Mouse (Mus musculus): ENCODE measurements around the gene Coq4.

Coq4 gene

DNA sequence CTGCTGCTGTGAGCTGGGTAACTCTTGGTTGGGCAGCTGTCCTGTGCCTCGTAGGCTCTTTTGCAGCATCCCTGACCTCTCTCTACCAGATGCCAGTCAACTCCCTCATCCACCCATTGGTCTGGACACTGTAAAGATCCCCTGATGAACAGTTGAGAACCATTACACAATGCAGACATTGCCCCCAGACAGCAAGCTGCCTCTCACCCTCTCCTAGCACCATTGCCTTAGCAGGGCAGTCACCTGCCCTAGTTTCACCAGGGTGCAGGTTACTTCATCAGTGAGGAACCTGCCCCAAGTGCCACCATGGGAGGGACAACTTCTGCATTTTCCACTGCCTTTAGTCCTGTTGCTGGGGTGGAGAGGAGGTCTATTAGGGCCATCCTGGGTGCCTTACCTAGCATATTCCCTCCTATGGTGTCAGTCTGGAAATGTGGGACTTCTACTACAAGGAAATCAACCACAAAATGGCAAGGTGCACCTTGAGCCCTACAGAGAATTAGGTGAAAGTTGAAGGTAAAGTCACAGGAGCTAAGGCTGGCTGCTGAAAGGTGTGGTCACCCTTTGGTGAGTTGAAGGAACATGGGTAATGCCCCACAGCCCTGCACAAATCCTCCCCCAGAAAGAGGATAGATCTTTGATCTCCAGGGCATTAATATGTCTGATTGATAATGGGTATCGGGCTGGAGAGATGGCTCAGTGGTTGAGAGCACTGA, 5.6 kb downstream of the Coq4 start:
- in situ Hi-C loops (cut with MseI, MboI): no loop called here

DNA sequence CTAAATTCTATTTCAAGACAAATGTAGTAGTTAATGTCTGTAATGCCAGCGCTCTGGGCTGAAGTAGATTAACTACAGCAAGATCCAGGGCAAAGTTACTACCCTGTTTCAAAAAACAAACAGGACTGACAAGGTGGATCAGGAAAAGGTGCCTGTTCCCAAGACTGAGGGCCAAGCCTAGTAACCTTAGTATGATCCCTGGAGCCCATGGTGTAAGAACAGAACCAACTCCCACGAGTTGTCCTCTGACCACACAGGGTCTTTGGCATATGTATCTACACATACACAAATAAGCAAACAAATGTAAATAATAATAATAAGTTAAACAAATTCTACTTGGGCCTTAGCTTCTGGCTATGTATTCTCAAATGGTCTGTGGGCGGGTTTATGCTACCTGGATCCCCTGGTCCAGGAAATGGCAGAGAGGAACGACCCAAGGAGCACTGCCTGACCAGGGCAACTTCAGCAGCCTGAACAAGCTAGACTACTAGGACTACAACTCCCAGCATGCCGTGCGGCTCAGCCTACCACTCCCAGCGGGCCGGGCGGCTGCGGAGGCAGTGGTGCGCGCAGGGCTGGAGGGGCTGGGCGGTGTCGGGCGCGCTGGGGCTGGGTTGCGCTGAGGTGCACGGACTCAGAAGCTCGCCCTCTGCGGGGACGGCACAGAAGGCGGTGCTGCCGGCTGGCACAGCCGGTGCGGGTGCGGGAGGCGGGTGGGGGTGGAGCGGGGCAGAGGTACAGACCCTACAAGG, 15.0 kb downstream of the Coq4 start, which contains the start of gene Slc27a4:
Gene Slc27a4, plus strand, starts transcription at position 560 of the 752 bp plus-strand sequence.
- in situ Hi-C loops (cut with MseI, MboI): no loop called here

DNA sequence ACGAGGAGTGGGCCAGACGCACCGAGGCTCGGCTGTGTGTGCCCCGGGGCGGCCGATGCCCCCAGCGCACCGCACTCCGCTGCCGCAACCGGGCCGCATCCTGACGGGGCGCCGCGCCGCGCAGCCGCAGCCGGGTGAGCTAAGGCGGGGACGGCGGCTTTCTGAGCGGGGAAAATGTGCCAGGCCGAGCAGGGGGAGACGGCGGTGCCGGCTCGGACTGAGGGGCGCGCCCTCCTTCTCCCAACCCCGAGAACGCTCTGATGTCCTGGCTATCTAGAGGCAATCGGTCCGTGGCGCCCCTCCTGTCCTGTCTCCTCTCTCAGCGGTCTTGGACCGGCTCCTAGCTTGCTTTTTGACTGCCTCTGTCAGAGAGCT, 15.5 kb downstream of the Coq4 start:
- in situ Hi-C loops (cut with MseI, MboI): no loop called here

DNA sequence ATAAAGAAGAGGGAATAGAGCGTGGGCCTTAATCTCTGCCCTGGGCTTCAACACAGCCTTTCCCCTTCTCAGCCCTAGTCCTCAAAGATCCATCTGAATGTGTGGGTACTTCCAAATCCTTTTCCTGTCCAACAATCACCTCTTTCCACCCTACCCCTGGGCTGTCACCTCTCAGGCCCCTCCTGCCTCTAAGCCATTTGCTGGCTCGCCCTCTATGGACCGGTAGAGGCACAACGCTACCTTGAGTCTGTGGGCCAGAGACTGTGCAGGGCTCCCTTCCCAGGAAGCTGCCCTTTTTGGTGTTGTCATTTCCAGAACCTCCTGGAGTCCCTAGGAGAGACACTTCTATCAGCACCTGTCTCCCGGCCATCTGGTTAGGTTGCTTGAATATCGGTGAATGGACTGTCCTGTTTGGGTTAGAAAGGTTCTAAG, 16.1 kb downstream of the Coq4 start:
- in situ Hi-C loops (cut with MseI, MboI): no loop called here

DNA sequence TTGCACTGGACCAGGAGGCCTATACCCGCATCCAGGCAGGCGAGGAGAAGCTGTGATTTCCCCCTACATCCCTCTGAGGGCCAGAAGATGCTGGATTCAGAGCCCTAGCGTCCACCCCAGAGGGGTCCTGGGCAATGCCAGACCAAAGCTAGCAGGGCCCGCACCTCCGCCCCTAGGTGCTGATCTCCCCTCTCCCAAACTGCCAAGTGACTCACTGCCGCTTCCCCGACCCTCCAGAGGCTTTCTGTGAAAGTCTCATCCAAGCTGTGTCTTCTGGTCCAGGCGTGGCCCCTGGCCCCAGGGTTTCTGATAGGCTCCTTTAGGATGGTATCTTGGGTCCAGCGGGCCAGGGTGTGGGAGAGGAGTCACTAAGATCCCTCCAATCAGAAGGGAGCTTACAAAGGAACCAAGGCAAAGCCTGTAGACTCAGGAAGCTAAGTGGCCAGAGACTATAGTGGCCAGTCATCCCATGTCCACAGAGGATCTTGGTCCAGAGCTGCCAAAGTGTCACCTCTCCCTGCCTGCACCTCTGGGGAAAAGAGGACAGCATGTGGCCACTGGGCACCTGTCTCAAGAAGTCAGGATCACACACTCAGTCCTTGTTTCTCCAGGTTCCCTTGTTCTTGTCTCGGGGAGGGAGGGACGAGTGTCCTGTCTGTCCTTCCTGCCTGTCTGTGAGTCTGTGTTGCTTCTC, 28.5 kb downstream of the Coq4 start:
- in situ Hi-C loops (cut with MseI, MboI): no loop called here

DNA sequence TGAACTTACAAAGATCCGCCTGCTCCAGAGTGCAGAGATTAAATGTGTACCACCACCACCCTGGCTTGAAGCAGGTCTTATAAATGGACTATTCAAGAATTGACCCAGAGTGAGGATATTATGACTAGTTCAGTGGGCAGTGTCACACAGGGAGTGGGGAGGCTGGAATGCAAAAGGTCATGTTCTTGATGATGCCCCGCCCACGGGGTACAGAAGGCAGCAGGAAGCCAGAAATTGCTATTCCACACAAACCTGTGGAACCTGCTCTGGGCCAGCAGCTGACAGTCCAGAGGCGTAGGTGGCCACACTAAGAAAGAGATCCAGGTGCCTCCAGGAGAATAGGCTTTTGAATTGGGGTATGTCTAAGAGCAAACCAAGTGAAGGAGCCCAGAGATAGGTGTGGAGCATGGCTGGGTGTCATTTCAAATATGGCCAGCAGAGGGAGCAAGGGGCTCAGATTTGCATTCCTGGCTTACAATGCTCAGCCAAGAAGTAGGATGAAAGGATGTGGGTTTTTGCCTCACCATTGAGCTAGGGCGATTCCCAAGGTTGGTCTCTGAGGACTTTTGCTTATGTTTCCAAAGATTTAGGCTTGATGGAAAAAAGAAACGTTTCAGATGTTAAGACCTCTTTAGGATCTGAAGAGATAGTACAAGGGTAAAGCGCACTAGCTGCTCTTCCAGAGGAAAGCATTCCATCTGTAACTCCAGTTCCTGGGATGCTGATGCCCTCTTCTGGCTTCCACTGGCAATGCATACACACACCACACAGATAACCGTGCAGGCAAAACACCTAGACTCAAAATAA, 30.3 kb downstream of the Coq4 start:
- in situ Hi-C loops (cut with MseI, MboI): no loop called here

DNA sequence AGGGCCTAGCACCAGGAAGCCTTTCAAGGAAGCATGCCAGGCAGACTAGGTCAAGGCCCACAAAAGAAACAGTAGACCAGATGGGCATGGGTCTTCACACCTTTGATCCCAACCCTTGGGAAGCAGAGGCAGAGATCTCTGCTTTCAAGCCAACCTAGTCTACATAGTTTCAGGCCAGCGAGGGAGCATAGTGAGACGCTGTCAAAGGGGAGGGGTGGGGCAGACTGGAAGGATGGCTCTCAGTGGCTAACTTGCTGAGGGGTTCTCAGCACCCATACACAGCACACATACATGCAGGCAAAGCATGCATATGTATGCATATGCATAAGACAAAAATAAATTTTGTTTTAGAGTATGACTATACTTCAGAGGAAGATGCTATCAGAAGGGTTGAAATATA, 32.1 kb downstream of the Coq4 start:
- in situ Hi-C loops (cut with MseI, MboI): no loop called here

DNA sequence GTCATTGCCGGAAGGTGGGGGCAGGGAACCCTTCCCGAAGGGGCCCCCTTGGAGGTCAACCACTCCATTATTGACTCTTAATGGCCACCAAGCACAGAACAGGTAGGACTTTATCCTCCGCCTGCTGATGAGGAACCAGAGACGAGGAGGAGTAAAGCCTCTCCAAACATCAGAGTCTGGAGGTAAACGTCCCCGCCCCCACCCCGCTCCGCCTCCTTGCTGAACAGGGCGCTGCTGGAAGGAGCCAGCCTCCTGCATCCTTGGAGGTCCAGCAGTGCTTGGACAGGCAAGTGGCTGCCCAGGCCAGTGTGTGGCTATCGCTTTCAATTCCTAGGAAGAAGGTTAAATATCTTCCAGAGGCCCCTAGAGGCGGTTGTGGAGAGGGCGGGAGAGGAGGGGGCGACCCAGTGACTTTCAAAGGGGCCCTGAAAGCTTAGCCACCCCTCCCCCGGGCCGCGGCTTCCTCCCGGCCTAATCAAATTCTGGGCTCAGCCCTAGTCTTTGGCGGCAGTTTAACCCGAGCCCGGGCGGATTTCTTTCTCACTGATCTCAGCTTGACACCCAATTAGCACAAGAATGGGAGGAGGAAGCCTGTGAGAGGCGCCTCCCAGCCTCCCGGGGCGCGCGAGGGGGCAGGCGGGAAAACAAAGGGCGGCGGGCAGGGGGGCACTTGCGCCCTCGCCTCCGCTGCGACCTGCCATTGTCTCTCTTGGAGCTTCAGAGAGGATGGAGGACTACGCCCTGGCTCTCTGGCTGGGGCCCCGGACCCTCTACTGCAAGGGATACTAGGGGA, 32.9 kb downstream of the Coq4 start, which contains the start of gene Urm1:
Gene Urm1, plus strand, starts transcription at position 51 of the 793 bp plus-strand sequence.
- in situ Hi-C loops (cut with MseI, MboI): no loop called here

DNA sequence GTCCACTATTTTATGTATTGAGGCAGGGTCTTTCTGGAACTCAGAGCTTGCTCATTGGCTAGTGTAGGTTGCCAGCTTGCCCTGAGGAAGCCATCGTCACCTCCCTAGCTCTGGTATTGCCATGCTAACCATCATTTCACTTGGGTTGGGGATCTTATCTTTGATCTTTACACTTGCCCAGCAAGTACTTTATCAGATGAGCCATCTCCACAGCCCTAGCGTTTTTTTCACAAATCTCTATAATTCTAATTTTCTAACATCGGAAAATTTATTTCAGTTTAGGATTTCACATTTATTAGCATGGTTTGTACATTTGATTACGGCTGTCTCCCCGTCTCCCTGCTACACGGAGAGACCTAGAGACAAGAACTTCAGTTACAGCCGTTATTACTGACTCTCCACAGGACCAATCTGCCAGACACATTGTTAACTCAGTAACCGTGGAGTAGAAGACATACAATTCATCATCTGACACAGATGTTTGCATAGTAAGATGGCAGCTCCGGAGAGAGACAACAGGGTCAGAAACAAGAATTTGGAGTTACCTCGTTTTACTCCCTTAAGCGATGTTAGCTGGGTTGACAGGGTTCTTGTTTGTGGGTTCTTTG, 39.1 kb downstream of the Coq4 start:
- in situ Hi-C loops (cut with MseI, MboI): no loop called here

DNA sequence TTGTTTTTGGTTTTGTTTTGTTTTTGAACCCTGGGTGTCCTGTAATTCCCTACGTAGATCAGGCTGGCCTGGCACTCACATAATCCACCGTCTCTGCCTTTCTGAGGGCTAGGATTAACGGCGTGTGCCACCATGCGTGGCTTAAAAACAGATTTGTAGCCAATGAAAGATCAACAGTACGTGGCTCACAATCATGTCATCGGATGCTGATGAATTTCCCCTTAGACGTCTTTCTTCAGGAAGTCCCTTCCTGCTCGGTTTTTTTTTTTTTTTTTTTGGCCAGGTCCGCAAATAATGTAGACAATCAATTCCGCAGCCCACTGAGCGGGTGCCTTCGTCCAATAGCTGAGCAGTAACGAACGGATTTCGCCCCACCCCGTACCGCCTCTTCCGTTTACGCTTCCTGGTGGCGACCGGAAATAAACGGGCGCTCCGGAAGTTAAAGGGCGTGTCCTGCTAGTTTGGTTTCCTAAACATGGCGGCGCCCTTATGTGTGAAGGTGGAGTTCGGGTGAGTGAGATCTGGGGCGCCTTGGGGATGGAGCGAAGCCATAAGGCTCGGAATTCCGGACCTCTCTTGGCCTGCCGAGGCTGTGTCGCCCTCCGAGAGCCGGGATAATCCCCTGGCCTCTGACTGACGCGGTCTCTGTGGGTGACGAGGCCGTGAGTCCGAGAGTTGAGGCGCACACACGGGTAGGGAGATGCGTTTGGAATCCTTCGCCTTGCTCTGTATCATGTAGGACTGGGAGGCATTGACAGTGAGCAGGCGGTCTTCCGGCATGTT, 39.8 kb downstream of the Coq4 start:
- in situ Hi-C loops (cut with MseI, MboI): no loop called here

DNA sequence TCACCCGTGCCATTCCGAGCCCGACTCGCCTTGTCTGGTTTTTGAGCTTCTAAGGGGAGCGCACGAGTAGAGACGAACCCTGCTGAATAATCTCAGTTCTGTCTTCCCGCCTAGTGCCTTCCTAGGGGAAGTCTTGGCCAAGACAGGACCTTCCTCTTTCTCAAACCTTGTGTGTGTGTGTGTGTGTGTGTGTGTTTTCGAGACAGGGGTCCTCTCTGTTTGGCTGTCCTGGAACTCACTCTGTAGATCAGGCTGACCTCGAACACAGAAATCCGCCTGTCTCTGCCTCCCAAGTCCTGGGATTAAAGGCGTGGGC, 40.4 kb downstream of the Coq4 start:
- in situ Hi-C loops (cut with MseI, MboI): no loop called here

DNA sequence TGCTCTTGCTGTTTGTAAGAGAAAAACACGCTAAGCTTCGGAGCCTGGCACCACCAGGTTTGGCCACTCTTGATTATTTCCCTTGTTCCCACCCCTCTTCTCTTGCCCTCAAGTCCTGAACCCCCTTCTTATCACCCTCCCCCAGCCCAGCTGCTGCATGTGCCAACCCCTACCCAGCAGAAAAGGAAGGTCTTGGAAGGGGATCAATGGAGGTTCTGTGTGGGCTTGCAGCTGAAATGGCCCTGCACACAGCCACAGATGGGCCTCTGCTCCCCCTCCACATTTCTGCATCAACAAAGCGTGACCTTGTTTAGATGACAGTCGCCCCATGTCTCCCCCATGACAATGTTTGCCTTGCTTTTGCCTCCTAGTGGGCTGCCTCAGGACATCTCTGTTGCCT, 43.8 kb downstream of the Coq4 start:
- in situ Hi-C loops (cut with MseI, MboI): no loop called here

DNA sequence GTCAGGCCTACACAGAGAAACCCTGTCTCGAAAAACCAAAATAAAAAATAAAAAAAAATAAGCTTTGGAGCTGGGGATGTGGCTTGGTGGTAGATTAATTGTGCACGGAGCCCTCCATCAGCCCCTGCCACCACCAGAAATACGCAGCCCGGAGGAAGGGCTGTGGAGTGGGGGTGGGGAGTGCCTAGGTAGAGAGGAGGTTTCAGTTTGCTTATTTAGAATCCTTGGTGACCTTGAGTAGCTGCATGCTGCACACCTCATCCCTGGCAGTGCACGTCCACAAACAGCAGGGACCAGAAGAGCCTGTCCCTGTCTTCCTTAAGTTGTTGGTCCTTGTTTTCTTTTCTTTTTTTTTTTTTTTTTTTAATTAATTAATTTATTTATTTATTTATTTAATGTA, 46.5 kb downstream of the Coq4 start:
- in situ Hi-C loops (cut with MseI, MboI): no loop called here

DNA sequence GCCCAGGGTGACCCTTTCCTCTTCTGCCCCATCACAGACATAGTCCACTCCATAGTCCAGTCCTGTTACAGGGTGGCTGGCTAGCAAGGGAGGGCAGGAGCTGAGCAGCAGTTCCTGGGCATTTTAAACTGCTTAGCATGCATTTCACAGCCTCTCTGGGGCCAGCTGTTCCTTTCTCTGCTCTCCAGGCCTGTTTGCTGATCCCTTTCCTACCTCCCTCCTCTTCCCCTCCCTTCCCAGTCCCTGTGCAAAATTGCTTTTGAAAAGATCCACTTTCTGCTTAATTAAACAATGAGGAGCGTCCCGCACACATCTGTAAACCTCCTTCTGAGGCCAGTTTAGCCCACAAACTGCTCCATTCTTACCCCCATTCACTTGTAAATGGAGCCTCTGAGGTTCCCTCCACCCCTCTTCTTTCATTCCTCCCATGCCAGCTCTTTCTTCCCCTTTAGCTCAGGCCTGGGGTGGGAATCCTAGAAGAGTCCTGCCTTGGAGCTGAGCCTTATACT, 48.2 kb downstream of the Coq4 start:
- in situ Hi-C loops (cut with MseI, MboI): no loop called here

DNA sequence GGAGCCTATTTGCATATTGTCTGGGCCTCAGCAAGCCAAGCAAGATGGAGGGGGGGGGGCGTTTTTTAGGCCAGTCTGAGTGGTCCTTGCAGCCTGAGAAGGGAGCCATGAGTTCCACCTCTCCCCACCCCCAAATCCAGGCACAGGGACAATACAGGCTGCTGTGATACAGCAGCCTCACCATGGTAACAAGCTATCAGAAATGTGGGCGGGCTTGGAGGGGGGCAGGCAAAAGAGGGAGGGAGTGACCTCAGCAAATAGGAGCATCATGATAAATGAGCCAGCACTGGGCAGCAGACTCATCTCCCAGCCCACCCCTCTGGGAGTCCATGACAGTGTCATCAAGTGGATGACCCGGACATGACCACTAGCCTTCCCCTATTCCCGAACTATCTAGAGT, 52.2 kb downstream of the Coq4 start:
- in situ Hi-C loops (cut with MseI, MboI): no loop called here

DNA sequence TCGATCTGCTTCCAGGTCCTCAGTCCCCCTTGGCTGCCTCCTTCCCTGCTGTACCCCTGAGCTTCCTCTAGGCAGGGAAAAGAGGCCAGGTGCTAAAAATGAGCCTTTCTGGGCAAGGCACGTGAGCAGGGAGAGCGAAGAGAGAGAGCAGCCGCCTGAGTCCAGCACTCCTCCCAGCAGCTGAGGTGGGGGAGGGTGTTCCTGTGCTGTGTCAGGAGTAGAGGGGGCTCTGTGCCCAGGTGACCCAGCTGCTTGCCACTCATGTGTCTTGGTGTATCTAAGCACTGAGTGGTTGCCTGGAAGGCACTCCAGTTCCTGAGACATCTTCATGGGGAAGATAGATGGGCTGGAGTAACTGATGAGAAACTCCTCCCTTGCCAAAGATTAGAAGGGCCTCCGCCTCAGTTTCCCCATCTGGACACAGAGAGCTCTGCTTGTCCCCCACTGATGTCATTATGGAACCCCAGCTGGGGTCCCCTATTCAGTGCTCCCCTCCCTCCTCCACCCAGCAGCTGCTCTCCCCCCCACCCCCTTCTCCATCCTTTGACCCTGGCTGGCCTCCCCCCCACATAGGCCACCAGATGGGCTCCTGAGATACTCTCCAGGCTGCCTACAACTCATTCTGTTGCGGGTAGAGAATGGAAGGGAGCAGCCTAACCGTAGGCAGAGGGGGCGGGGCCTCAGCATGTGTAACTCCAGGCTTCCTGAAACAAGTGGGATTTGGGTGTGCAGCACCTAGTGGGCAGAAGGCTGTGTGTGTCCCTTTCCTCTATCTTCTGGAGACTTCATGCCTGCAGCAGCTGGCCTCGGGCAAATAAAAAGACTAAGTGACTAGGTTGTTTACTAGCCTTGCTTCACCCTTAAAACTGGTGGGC, 56.2 kb downstream of the Coq4 start:
- in situ Hi-C loops (cut with MseI, MboI): no loop called here

DNA sequence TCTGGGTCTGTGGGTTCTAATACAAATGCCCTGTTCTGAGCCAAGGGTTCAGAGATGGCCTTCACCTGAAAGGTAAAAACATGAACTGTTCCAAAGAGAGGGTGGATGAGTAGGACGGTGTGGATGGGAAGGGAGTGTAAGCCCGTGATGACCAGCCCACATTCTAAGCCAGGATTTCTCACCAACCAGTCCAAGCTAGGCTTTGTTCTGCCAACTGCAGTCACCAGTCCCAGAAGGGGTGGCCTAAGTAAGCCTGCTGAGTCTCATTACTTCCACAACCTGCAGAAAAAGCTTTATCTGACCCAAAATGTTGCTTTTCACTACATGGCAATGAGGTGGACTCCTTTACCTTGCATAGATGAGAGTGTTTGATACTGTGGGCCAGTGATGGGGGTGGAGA, 56.8 kb downstream of the Coq4 start:
- in situ Hi-C loops (cut with MseI, MboI): no loop called here

DNA sequence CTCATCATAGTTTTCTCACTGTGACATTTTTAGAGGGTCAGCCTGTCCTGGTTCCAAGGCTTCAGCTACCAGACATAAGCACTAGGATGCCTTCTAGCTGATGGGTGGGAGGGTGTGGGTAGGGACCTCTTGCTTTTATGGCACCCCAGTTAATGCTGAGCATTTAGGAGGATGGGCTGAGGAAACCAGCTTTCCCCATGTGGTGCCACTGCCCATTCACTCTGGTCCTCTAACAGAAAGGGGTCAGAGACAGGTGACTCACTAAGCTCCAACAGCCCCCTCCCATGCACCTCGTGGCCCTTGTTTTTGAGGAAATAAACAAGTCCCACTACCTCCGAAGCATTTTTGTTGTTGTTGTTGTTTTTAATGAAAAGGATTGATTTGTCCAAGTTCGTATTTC, 57.4 kb downstream of the Coq4 start:
- in situ Hi-C loops (cut with MseI, MboI): no loop called here

DNA sequence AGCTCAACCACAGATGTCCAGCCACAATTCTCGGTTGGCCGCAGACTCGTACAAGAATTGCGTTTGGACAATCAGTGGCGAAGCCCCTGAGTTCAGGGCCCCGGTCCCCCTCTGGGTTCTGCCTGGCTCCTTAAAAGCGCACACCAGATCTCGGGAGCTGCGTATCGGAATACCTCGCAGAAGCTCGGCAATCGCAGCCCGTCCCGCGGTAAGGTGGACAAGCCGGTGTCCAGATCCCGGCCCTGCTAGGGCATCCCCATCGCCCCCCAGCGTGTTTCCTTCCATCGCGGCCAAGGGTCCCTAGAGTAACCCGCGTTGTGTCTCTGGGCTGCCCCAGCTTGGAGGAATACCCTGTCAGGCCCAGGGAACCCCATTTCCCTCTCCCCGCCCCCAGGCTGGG, 58.3 kb downstream of the Coq4 start:
- in situ Hi-C loops (cut with MseI, MboI): no loop called here

Data from mouse trophoblast stem cell (cell line).